Mouse (Mus musculus) CH12.LX (cell line): ENCODE results near the gene Bcas1. TPM values are rescaled to one million over a fixed set of nuclear protein-coding genes. Genes with fewer than 3 reads are reported as not detected.

Source experiments
- DNase-seq: peaks from one replicate; pipeline ENCODE4 v3.0.0-alpha.2; 2013; ENCODE audit errors: extremely low read depth
- H3K27ac ChIP-seq: 2 replicates; pipeline ENCODE4 v1.5.1; 2012; ENCODE audit warnings: low read depth, mild to moderate bottlenecking, control low read depth, moderate library complexity; ENCODE audit not compliant: insufficient read depth
- H3K27me3 ChIP-seq: replicated peaks from 2 replicates; pipeline ENCODE3; 2012; ENCODE audit warnings: inconsistent platforms
- H3K36me3 ChIP-seq, 2 experiments: replicated peaks in 1 of 2; 2 replicates each; pipeline versions ENCODE3 to v1.6.1; 2012; ENCODE audit warnings: inconsistent platforms in 1 of 2, low read length in 1 of 2, mild to moderate bottlenecking in 1 of 2, mixed read lengths in 1 of 2, moderate library complexity in 1 of 2; ENCODE audit not compliant: control insufficient read depth in 1 of 2, insufficient read depth in 1 of 2
- H3K4me1 ChIP-seq, 2 experiments: 2 replicates each; pipeline ENCODE4 v1.6.1; 2012; ENCODE audit warnings: inconsistent platforms in 1 of 2, moderate library complexity in 1 of 2; ENCODE audit not compliant: insufficient read depth in 2 of 2, control insufficient read depth in 1 of 2
- H3K4me2 ChIP-seq: 2 replicates; pipeline ENCODE4 v1.6.1; 2012; ENCODE audit warnings: low read depth, mild to moderate bottlenecking, control low read depth; ENCODE audit not compliant: poor library complexity, insufficient read depth, severe bottlenecking
- H3K4me3 ChIP-seq, 3 experiments: fragments of 150-350 bp in 1 of 3; sonication (generic) in 1 of 3; replicated peaks in 1 of 3; 2 replicates each; pipeline versions ENCODE3 to v1.5.1; 2011 to 2012; ENCODE audit warnings: low read depth in 2 of 3, low read length in 2 of 3, mild to moderate bottlenecking in 2 of 3, moderate library complexity in 2 of 3, control low read depth in 1 of 3, improper control_type of control experiment in 1 of 3, inconsistent platforms in 1 of 3, mixed read lengths in 1 of 3; ENCODE audit not compliant: poor library complexity in 1 of 3
- H3K79me2 ChIP-seq: replicated peaks from 2 replicates; pipeline ENCODE4 v1.6.1; 2012; ENCODE audit warnings: mild to moderate bottlenecking, moderate library complexity; ENCODE audit not compliant: control insufficient read depth, poor library complexity, insufficient read depth, severe bottlenecking; ENCODE audit errors: extremely low read depth
- H3K9ac ChIP-seq: 2 replicates; pipeline ENCODE4 v1.6.1; 2012; ENCODE audit warnings: low read depth, mild to moderate bottlenecking, control low read depth, moderate library complexity; ENCODE audit not compliant: insufficient read depth
- H3K9me3 ChIP-seq: replicated peaks from 2 replicates; pipeline ENCODE3; 2012; ENCODE audit warnings: low read length, inconsistent platforms, mixed read lengths
- BHLHE40 ChIP-seq: IDR thresholded peaks from 2 replicates; pipeline ENCODE4 v1.6.1; 2011; ENCODE audit warnings: mild to moderate bottlenecking, low read depth, low read length, improper control_type of control experiment
- CHD1 ChIP-seq: IDR thresholded peaks from 2 replicates; pipeline ENCODE4 v1.6.1; 2012; ENCODE audit warnings: low read depth, low read length, improper control_type of control experiment, inconsistent platforms
- CHD2 ChIP-seq: IDR thresholded peaks from 2 replicates; pipeline ENCODE4 v1.6.1; 2011; ENCODE audit warnings: low read length, improper control_type of control experiment
- CTCF ChIP-seq, 2 experiments: IDR thresholded peaks in 1 of 2; conservative IDR thresholded peaks in 1 of 2; 2 replicates each; pipeline ENCODE4 v1.5.1; 2011 to 2012; ENCODE audit warnings: low read depth in 2 of 2, low read length in 2 of 2, improper control_type of control experiment in 1 of 2, inconsistent platforms in 1 of 2, mild to moderate bottlenecking in 1 of 2, moderate library complexity in 1 of 2
- ELF1 ChIP-seq: IDR thresholded peaks from 2 replicates; pipeline ENCODE4 v1.6.1; 2014; ENCODE audit warnings: low read depth, mild to moderate bottlenecking, inconsistent platforms, low read length, improper control_type of control experiment
- IRF4 ChIP-seq: IDR thresholded peaks from 2 replicates; pipeline ENCODE4 v1.6.1; 2014; ENCODE audit warnings: low read depth, mild to moderate bottlenecking, inconsistent platforms, low read length, improper control_type of control experiment
- MXI1 ChIP-seq: IDR thresholded peaks from 2 replicates; pipeline ENCODE4 v1.6.1; 2011; ENCODE audit warnings: mild to moderate bottlenecking, low read depth, low read length, improper control_type of control experiment
- NELFE ChIP-seq: IDR thresholded peaks from 2 replicates; pipeline ENCODE4 v1.6.1; 2011; ENCODE audit warnings: low read depth, low read length, improper control_type of control experiment
- NRF1 ChIP-seq: IDR thresholded peaks from 2 replicates; pipeline ENCODE4 v1.6.1; 2014; ENCODE audit warnings: low read depth, mild to moderate bottlenecking, inconsistent platforms, low read length, improper control_type of control experiment, moderate library complexity
- PAX5 ChIP-seq: IDR thresholded peaks from 2 replicates; pipeline ENCODE4 v1.6.1; 2012; ENCODE audit warnings: low read length, inconsistent platforms, mixed read lengths
- POLR2A ChIP-seq: IDR thresholded peaks from 2 replicates; pipeline ENCODE4 v1.6.1; 2011; ENCODE audit warnings: low read depth, mild to moderate bottlenecking, improper control_type of control experiment, low read length
- SMC3 ChIP-seq: IDR thresholded peaks from 2 replicates; pipeline ENCODE4 v1.6.1; 2011; ENCODE audit warnings: low read depth, low read length, improper control_type of control experiment
- TBP ChIP-seq: conservative IDR thresholded peaks from 2 replicates; pipeline ENCODE4 v1.6.1; 2011; ENCODE audit warnings: low read depth, low read length, improper control_type of control experiment
- UBTF ChIP-seq: IDR thresholded peaks from 2 replicates; pipeline ENCODE4 v1.6.1; 2012; ENCODE audit warnings: low read depth, mild to moderate bottlenecking, inconsistent platforms, low read length, improper control_type of control experiment, moderate library complexity
- ZC3H11A ChIP-seq: IDR thresholded peaks from 2 replicates; pipeline ENCODE4 v1.6.1; 2012; ENCODE audit warnings: low read depth, mild to moderate bottlenecking, inconsistent platforms, low read length, improper control_type of control experiment
- ZNF384 ChIP-seq: IDR thresholded peaks from 2 replicates; pipeline ENCODE4 v1.6.1; 2012; ENCODE audit warnings: low read depth, low read length, improper control_type of control experiment, inconsistent platforms
- dilution Hi-C: fragments of 300-500 bp; cut with MboI; formaldehyde crosslinking; loops from 2 replicates; pipeline ENCODE4 v1.14.3; 2020; ENCODE audit warnings: low sequenced_read_pairs; ENCODE audit not compliant: extremely low pct_unique_long_range_greater_than_20kb, extremely low pct_ligation_motif_present
- in situ Hi-C: fragments of 300-500 bp; cut with MboI; formaldehyde crosslinking; loops from 3 replicates; pipeline ENCODE4 v1.14.3; 2019; ENCODE audit warnings: low sequenced_read_pairs, low pct_ligation_motif_present, low pct_unique_long_range_greater_than_20kb, mixed read lengths
- polyA plus RNA-seq: library from polyadenylated mRNA; unstranded; fragments of >175 nt; gene quantifications from 2 replicates; pipeline ENCODE4 v1.2.1, GENCODE M21; 2012; ENCODE audit warnings: low read depth; ENCODE audit not compliant: insufficient read length
- total RNA-seq, 2 experiments: library from RNA; depleted of rRNA; stranded (reverse); fragments of 300-350 nt in 1 of 2; fragments of >200 nt in 1 of 2; gene quantifications; 2 replicates each; pipeline ENCODE4 v1.2.3; 2012 to 2014

The Bcas1 gene
- total and polyA plus RNA-seq, 3 experiments, result 0.17 TPM; not detected in 2

GRCm38 (mm10) chr2:170336266-170336760 is 91.3 kb downstream of the Bcas1 start:
- Histone ChIP-seq H3K27me3 (no peaks in the 10 kb centered on the region), H3K4me3 (no peak overlapping the region), H3K4me2 (no peak overlapping the region), H3K36me3 (no peaks in the 10 kb centered on the region), H3K27ac (no peak overlapping the region), H3K9me3 (no peaks in the 10 kb centered on the region), H3K9ac (no peak overlapping the region), H3K79me2 (no peaks in the 10 kb centered on the region), H3K4me1 (0 out of 4 replicates have a peak, but pooled peaks cover 0 to 2% of the 10 kb centered on the region in 2 experiments)
- no peak for TF ChIP-seq NRF1
- no peak for TF ChIP-seq NELFE
- TF ChIP-seq ELF1, result no peak
- TF ChIP-seq POLR2A, result no peak
- TF ChIP-seq ZC3H11A, result no peak
- TF ChIP-seq MXI1, result no peak
- no peak for TF ChIP-seq IRF4
- no peak for DNase-seq
- in situ Hi-C loops, result loop anchor here (5.0 to 25.0 kb wide), 2 partner anchors 49 to 1374 kb away; partner anchors contain the start of gene Zfp64
- dilution Hi-C loops, result no loop called here

- dilution Hi-C loops, result no loop called here
- no peak for DNase-seq
- Histone ChIP-seq H3K79me2 (no peaks in the 10 kb centered on the region), H3K36me3 (no peaks in the 10 kb centered on the region), H3K9ac (no peak overlapping the region), H3K27me3 (no peaks in the 10 kb centered on the region), H3K27ac (no peak overlapping the region), H3K9me3 (no peaks in the 10 kb centered on the region), H3K4me1 (peaks cover 0 to 2% of the 10 kb centered on the region in 2 experiments; a peak in 1 of 4 replicates), H3K4me3 (no peak overlapping the region), H3K4me2 (no peak overlapping the region)
- in situ Hi-C loops, result loop anchor here (5.0 to 25.0 kb wide), 2 partner anchors 48 to 1373 kb away; partner anchors contain the start of gene Zfp64
- TF ChIP-seq SMC3 (no peak), CHD2 (no peak), CTCF (conservative IDR thresholded peaks at IDR 0.05 in 1 of 2, IDR thresholded peaks at IDR 0.05 in 1 of 2; ENCODE audit: low read depth in 2 of 2, low read length in 2 of 2) (no peak), BHLHE40 (no peak), PAX5 (no peak), IRF4 (no peak), POLR2A (no peak)
Measured at GRCm38 (mm10) chr2:170335168-170335567, 92.5 kb downstream of the Bcas1 start.

GRCm38 (mm10) chr2:170331870-170332269 is 95.8 kb downstream of the Bcas1 start:
- H3K36me3 ChIP-seq, result no peaks in the 10 kb centered on the region
- no peak overlapping the region for H3K4me3 ChIP-seq
- in situ Hi-C loops, result loop anchor here (25.0 kb wide), 1 partner anchor 1370 kb away; the partner anchor contains the start of gene Zfp64

More at GRCm38 (mm10) chr2:170331870-170332269, 95.8 kb downstream of the Bcas1 start:
- H3K79me2 ChIP-seq, result no peaks in the 10 kb centered on the region
- H3K4me1 ChIP-seq, result peaks cover 0 to 2% of the 10 kb centered on the region in 2 experiments; a peak in 1 of 4 replicates
- dilution Hi-C loops, result no loop called here
- H3K9me3 ChIP-seq, result no peaks in the 10 kb centered on the region
- no peak overlapping the region for H3K4me2 ChIP-seq
- TF ChIP-seq ZNF384, result no peak
- no peak for TF ChIP-seq TBP
- TF ChIP-seq CHD1, result no peak
- TF ChIP-seq UBTF, result no peak
- TF ChIP-seq, all 38 proteins: peak for 0
- Histone ChIP-seq H3K27me3 (no peaks in the 10 kb centered on the region), H3K9ac (no peak overlapping the region), H3K27ac (no peak overlapping the region)
- DNase-seq, result no peak
